Mouse (Mus musculus) erythroblast, embryonic 14.5 days (primary cell): ENCODE data around the gene Hectd4. TPM values are rescaled to one million over a fixed set of nuclear protein-coding genes. Genes with fewer than 3 reads are reported as not detected.
"Not testable (repeated sequence)": the region's sequence is repeated elsewhere in the genome, so short reads cannot be mapped to it uniquely, and the experiment has no call there.

Experiments
- H3K27me3 ChIP-seq: 2 replicates; pipeline ENCODE4 v1.6.1; 2012; ENCODE audit warnings: inconsistent platforms; ENCODE audit not compliant: control insufficient read depth
- H3K36me3 ChIP-seq: 2 replicates; pipeline ENCODE4 v1.6.1; 2012; ENCODE audit warnings: mild to moderate bottlenecking, inconsistent platforms; ENCODE audit not compliant: control insufficient read depth
- H3K4me1 ChIP-seq: 2 replicates; pipeline ENCODE4 v1.6.1; 2012; ENCODE audit warnings: inconsistent platforms; ENCODE audit not compliant: control insufficient read depth
- H3K4me3 ChIP-seq: replicated peaks from 2 replicates; pipeline ENCODE3; 2012; ENCODE audit warnings: moderate library complexity, mild to moderate bottlenecking, inconsistent platforms
- H3K9me3 ChIP-seq: 2 replicates; pipeline ENCODE4 v1.6.1; 2012; ENCODE audit warnings: low read length, inconsistent platforms, mixed read lengths; ENCODE audit not compliant: control insufficient read depth
- GATA1 ChIP-seq: IDR thresholded peaks from 2 replicates; pipeline ENCODE4 v1.6.1; 2012; ENCODE audit warnings: low read length, inconsistent platforms, mixed read lengths
- TAL1 ChIP-seq: IDR thresholded peaks from 3 replicates; pipeline ENCODE4 v1.6.1; 2012; ENCODE audit warnings: low read length, inconsistent platforms, mixed read lengths
- polyA plus RNA-seq: library from polyadenylated mRNA; stranded (reverse); fragments of >175 nt; gene quantifications from 2 replicates; pipeline ENCODE4 v1.2.3, GENCODE M21; 2012

Hectd4 gene
- polyA plus RNA-seq, 1 experiment, result 10.6 TPM

- H3K4me3 ChIP-seq, result peak overlapping the region; percentile 38
- no peaks in the 10 kb centered on the region for H3K27me3 ChIP-seq
- TF ChIP-seq TAL1 (no peak), GATA1 (no peak)
- peaks cover 47% of the 10 kb centered on the region for H3K36me3 ChIP-seq
- H3K9me3 ChIP-seq, result peaks cover 5% of the 10 kb centered on the region; the same call in 1 of the 2 replicates
- H3K4me1 ChIP-seq, result peaks cover 55% of the 10 kb centered on the region
These were observed 4.5 kb upstream of the Hectd4 start for GRCm38 (mm10) chr5:121215380-121216125.

- Histone ChIP-seq H3K4me3 (peak overlapping the region; percentile 38), H3K27me3 (no peaks in the 10 kb centered on the region), H3K36me3 (peaks cover 42% of the 10 kb centered on the region), H3K9me3 (peaks cover 5% of the 10 kb centered on the region; the same call in 1 of the 2 replicates), H3K4me1 (peaks cover 55% of the 10 kb centered on the region)
- TF ChIP-seq GATA1, result peak; percentile 98
- peak; percentile 97 for TF ChIP-seq TAL1
These were observed 3.9 kb upstream of the Hectd4 start for GRCm38 (mm10) chr5:121216126-121216446.

GRCm38 (mm10) chr5:121216584-121217312, 3.3 kb upstream of the Hectd4 start:
- H3K36me3 ChIP-seq, result peaks cover 41% of the 10 kb centered on the region
- peak overlapping the region; percentile 38 for H3K4me3 ChIP-seq
- H3K27me3 ChIP-seq, H3K9me3 ChIP-seq: not testable (repeated sequence)
- peaks cover 55% of the 10 kb centered on the region for H3K4me1 ChIP-seq

GRCm38 (mm10) chr5:121217313-121217634, 2.7 kb upstream of the Hectd4 start:
- H3K36me3 ChIP-seq, result peaks cover 41% of the 10 kb centered on the region
- H3K27me3 ChIP-seq, result no peaks in the 10 kb centered on the region
- H3K4me1 ChIP-seq, result peaks cover 58% of the 10 kb centered on the region
- TF ChIP-seq TAL1 (no peak), GATA1 (no peak)
- peaks cover 1% of the 10 kb centered on the region; the same call in 1 of the 2 replicates for H3K9me3 ChIP-seq
- H3K4me3 ChIP-seq, result no peak overlapping the region

- Histone ChIP-seq H3K36me3 (peaks cover 39% of the 10 kb centered on the region), H3K9me3 (no peaks in the 10 kb centered on the region), H3K27me3 (no peaks in the 10 kb centered on the region), H3K4me3 (peak overlapping the region; percentile 95), H3K4me1 (peaks cover 67% of the 10 kb centered on the region)
- no peak for TF ChIP-seq GATA1
- TF ChIP-seq TAL1, result no peak
These were observed 829 bp upstream of the Hectd4 start for GRCm38 (mm10) chr5:121219190-121219589.

GRCm38 (mm10) chr5:121220732-121221301, 798 bp downstream of the Hectd4 start:
- Histone ChIP-seq H3K4me1 (peaks cover 66% of the 10 kb centered on the region), H3K27me3 (no peaks in the 10 kb centered on the region), H3K36me3 (peaks cover 48% of the 10 kb centered on the region), H3K4me3 (peak overlapping the region; percentile 95), H3K9me3 (no peaks in the 10 kb centered on the region)
- TF ChIP-seq GATA1 (no peak), TAL1 (no peak)

- no peaks in the 10 kb centered on the region for H3K9me3 ChIP-seq
- TF ChIP-seq GATA1 (no peak), TAL1 (no peak)
- peaks cover 53% of the 10 kb centered on the region for H3K36me3 ChIP-seq
- H3K4me3 ChIP-seq, result peak overlapping the region; percentile 95
- peaks cover 66% of the 10 kb centered on the region for H3K4me1 ChIP-seq
- no peaks in the 10 kb centered on the region for H3K27me3 ChIP-seq
These were observed 1.4 kb downstream of the Hectd4 start for GRCm38 (mm10) chr5:121221328-121221850.

GRCm38 (mm10) chr5:121224020-121224419, 4.0 kb downstream of the Hectd4 start:
- not testable (repeated sequence) for H3K9me3 ChIP-seq, H3K4me3 ChIP-seq, H3K27me3 ChIP-seq
- H3K36me3 ChIP-seq, result peaks cover 68% of the 10 kb centered on the region
- H3K4me1 ChIP-seq, result peaks cover 68% of the 10 kb centered on the region

GRCm38 (mm10) chr5:121224856-121225255, 4.8 kb downstream of the Hectd4 start:
- peak overlapping the region; percentile 37 for H3K4me3 ChIP-seq
- H3K4me1 ChIP-seq, result peaks cover 68% of the 10 kb centered on the region
- H3K36me3 ChIP-seq, result peaks cover 76% of the 10 kb centered on the region
- no peaks in the 10 kb centered on the region; the same call in 1 of the 2 replicates for H3K9me3 ChIP-seq
- H3K27me3 ChIP-seq, result no peaks in the 10 kb centered on the region
- no peak for TF ChIP-seq GATA1
- no peak for TF ChIP-seq TAL1
